Mouse (Mus musculus) liver, postnatal 0 days (tissue): ENCODE measurements around the gene Slc35f6. TPM values are rescaled to one million over a fixed set of nuclear protein-coding genes. Genes with fewer than 3 reads are reported as not detected.
A peak's percentile ranks its signal among the peaks of the same experiment; 100 is the strongest.

Experiments used
- ATAC-seq: fragments of 200-750 bp; cut with Nextera tagmentation; 2 replicates; pipeline ENCODE4 v1.8.0; 2017; ENCODE audit warnings: mild to moderate bottlenecking, moderate library complexity
- DNase-seq: peaks from one replicate; pipeline ENCODE4 v3.0.0-alpha.2; 2016
- H3K27ac ChIP-seq: fragments of 300-500 bp; sonication (generic); 2 replicates; pipeline ENCODE4 v1.5.1; 2014; ENCODE audit warnings: antibody characterized with exemption, moderate library complexity, mild to moderate bottlenecking, low read depth
- H3K27me3 ChIP-seq: fragments of 300-500 bp; sonication (generic); 2 replicates; pipeline ENCODE4 v1.6.1; 2014; ENCODE audit warnings: low read length, control low read depth, mixed read lengths; ENCODE audit not compliant: insufficient read depth
- H3K36me3 ChIP-seq: fragments of 300-500 bp; sonication (generic); replicated peaks from 2 replicates; pipeline ENCODE4 v1.6.1; 2014; ENCODE audit warnings: mild to moderate bottlenecking, control low read depth, low read length, moderate library complexity, mixed read lengths; ENCODE audit not compliant: insufficient read depth
- H3K4me1 ChIP-seq: fragments of 300-500 bp; sonication (generic); 2 replicates; pipeline ENCODE4 v1.6.1; 2014; ENCODE audit warnings: antibody characterized with exemption, mild to moderate bottlenecking, control low read depth; ENCODE audit not compliant: insufficient read depth
- H3K4me2 ChIP-seq: fragments of 300-500 bp; sonication (generic); 2 replicates; pipeline ENCODE4 v1.6.1; 2014; ENCODE audit warnings: low read depth, mild to moderate bottlenecking, low read length, moderate library complexity, mixed read lengths
- H3K4me3 ChIP-seq: fragments of 300-500 bp; sonication (generic); 2 replicates; pipeline ENCODE4 v1.5.1; 2014; ENCODE audit warnings: low read depth, low read length
- H3K9ac ChIP-seq: fragments of 300-500 bp; sonication (generic); replicated peaks from 2 replicates; pipeline ENCODE4 v1.6.1; 2014; ENCODE audit warnings: mild to moderate bottlenecking, moderate library complexity
- H3K9me3 ChIP-seq: fragments of 300-500 bp; sonication (generic); 2 replicates; pipeline ENCODE4 v1.6.1; 2016; ENCODE audit warnings: mild to moderate bottlenecking, control low read depth, low read length, mixed read lengths
- CTCF ChIP-seq: sonication (generic); IDR thresholded peaks from 2 replicates; pipeline ENCODE4 v1.5.1; 2016; ENCODE audit warnings: antibody characterized with exemption, low read depth
- EP300 ChIP-seq: IDR thresholded peaks from 2 replicates; pipeline ENCODE4 v1.6.1; 2016; ENCODE audit warnings: antibody characterized with exemption, low read depth, mild to moderate bottlenecking
- WGBS: fragments of 180-500 bp; shearing (Covaris S2); extraction: QIAGEN DNeasy Blood & Tissue Kit; methylation state at CpG from one replicate; pipeline ENCODE4 v1.1.7; 2014; ENCODE audit not compliant: insufficient replicate concordance; 5-methylcytosine and 5-hydroxymethylcytosine counted together
- polyA plus RNA-seq: library from polyadenylated mRNA; unstranded; fragments of >200 nt; fragmentation: Nextera tagmentation; extraction: Ambion mirVana; gene quantifications from 2 replicates; pipeline ENCODE4 v1.2.1, GENCODE M21; 2015

Gene Slc35f6
- polyA plus RNA-seq, 1 experiment from 2014 or later: 13.8 TPM

GRCm38 (mm10) chr5:30613242-30613641 is 34.5 kb upstream of the Slc35f6 start:
- H3K27ac ChIP-seq: no peak overlapping the region

GRCm38 (mm10) chr5:30614221-30614620 is 33.5 kb upstream of the Slc35f6 start:
- DNase-seq: peak; percentile 64
- TF ChIP-seq CTCF (no peak), EP300 (no peak; the same call in 1 of the 2 replicates)
- Histone ChIP-seq H3K4me1 (peaks cover 25% of the 10 kb centered on the region), H3K9ac (no peak overlapping the region), H3K9me3 (no peaks in the 10 kb centered on the region), H3K27ac (0 out of 2 replicates have a peak overlapping the region, but pooled peaks have one; percentile 30), H3K4me3 (no peak overlapping the region), H3K36me3 (no peaks in the 10 kb centered on the region), H3K27me3 (no peaks in the 10 kb centered on the region), H3K4me2 (peak overlapping the region; percentile 29)
- ATAC-seq: no peak
- WGBS: 38% methylated on average over 1 of the region's 1 CpGs

More at GRCm38 (mm10) chr5:30613242-30613641, 34.5 kb upstream of the Slc35f6 start:
- ATAC-seq (no peak), DNase-seq (no peak)
- Histone ChIP-seq H3K4me3 (no peak overlapping the region), H3K4me1 (peaks cover 21% of the 10 kb centered on the region), H3K36me3 (no peaks in the 10 kb centered on the region), H3K9ac (no peak overlapping the region), H3K27me3 (no peaks in the 10 kb centered on the region), H3K4me2 (no peak overlapping the region), H3K9me3 (no peaks in the 10 kb centered on the region)
- TF ChIP-seq EP300 (no peak), CTCF (no peak)
- WGBS: 78% methylated on average over 8 of the region's 8 CpGs

- Histone ChIP-seq H3K36me3 (no peaks in the 10 kb centered on the region), H3K4me3 (0 out of 2 replicates have a peak overlapping the region, but pooled peaks have one; percentile 2), H3K4me1 (peaks cover 25% of the 10 kb centered on the region), H3K9ac (peak overlapping the region; percentile 34; the same call in 1 of the 2 replicates), H3K4me2 (peak overlapping the region; percentile 29; the same call in 1 of the 2 replicates), H3K27me3 (peaks cover 1% of the 10 kb centered on the region; the same call in 1 of the 2 replicates), H3K27ac (peak overlapping the region; percentile 48; the same call in 1 of the 2 replicates), H3K9me3 (no peaks in the 10 kb centered on the region)
- WGBS: 29% methylated on average over 6 of the region's 6 CpGs
- DNase-seq: peak; percentile 62
- TF ChIP-seq EP300 (peak; percentile 55; the same call in 1 of the 2 replicates), CTCF (no peak)
- peak; percentile 66 for ATAC-seq
Observed at GRCm38 (mm10) chr5:30615416-30615815, 32.3 kb upstream of the Slc35f6 start.

GRCm38 (mm10) chr5:30615819-30616218 is 31.9 kb upstream of the Slc35f6 start:
- TF ChIP-seq EP300 (no peak), CTCF (no peak)
- no peak for ATAC-seq
- no peaks in the 10 kb centered on the region for H3K36me3 ChIP-seq

GRCm38 (mm10) chr5:30616644-30617043 is 31.1 kb upstream of the Slc35f6 start:
- Histone ChIP-seq H3K4me1 (peaks cover 25% of the 10 kb centered on the region), H3K9me3 (no peaks in the 10 kb centered on the region), H3K4me3 (no peak overlapping the region), H3K27ac (peak overlapping the region; percentile 7; the same call in 1 of the 2 replicates), H3K36me3 (no peaks in the 10 kb centered on the region), H3K27me3 (peaks cover 13% of the 10 kb centered on the region), H3K4me2 (no peak overlapping the region), H3K9ac (no peak overlapping the region)
- TF ChIP-seq CTCF (no peak), EP300 (no peak)
- 30% methylated on average over 3 of the region's 3 CpGs for WGBS
- ATAC-seq (no peak), DNase-seq (no peak)

More at GRCm38 (mm10) chr5:30615819-30616218, 31.9 kb upstream of the Slc35f6 start:
- peaks cover 5% of the 10 kb centered on the region; the same call in 1 of the 2 replicates for H3K27me3 ChIP-seq
- WGBS: 63% methylated on average over 4 of the region's 4 CpGs
- H3K9me3 ChIP-seq: no peaks in the 10 kb centered on the region
- peaks cover 25% of the 10 kb centered on the region for H3K4me1 ChIP-seq
- no peak overlapping the region for H3K4me3 ChIP-seq
- H3K27ac ChIP-seq: no peak overlapping the region
- H3K9ac ChIP-seq: no peak overlapping the region
- H3K4me2 ChIP-seq: no peak overlapping the region
- DNase-seq: no peak

- peak overlapping the region; percentile 47 for H3K4me2 ChIP-seq
- WGBS: 9% methylated on average over 3 of the region's 3 CpGs
- ATAC-seq (peak; percentile 57), DNase-seq (no peak)
- peak overlapping the region; percentile 86 for H3K27ac ChIP-seq
- peaks cover 29% of the 10 kb centered on the region for H3K4me1 ChIP-seq
- no peaks in the 10 kb centered on the region for H3K9me3 ChIP-seq
- no peaks in the 10 kb centered on the region for H3K36me3 ChIP-seq
- H3K27me3 ChIP-seq: peaks cover 20% of the 10 kb centered on the region
- TF ChIP-seq CTCF (no peak), EP300 (no peak)
- H3K9ac ChIP-seq: peak overlapping the region; percentile 41; the same call in 1 of the 2 replicates
- no peak overlapping the region for H3K4me3 ChIP-seq
Observed at GRCm38 (mm10) chr5:30617357-30617756, 30.4 kb upstream of the Slc35f6 start.

- Histone ChIP-seq H3K27ac (peak overlapping the region; percentile 86), H3K27me3 (peaks cover 25% of the 10 kb centered on the region), H3K4me3 (no peak overlapping the region), H3K4me1 (peaks cover 34% of the 10 kb centered on the region), H3K9ac (peak overlapping the region; percentile 41; the same call in 1 of the 2 replicates), H3K36me3 (no peaks in the 10 kb centered on the region), H3K4me2 (peak overlapping the region; percentile 47), H3K9me3 (no peaks in the 10 kb centered on the region)
- TF ChIP-seq CTCF (no peak), EP300 (no peak; the same call in 1 of the 2 replicates)
- WGBS: 34% methylated on average over 11 of the region's 11 CpGs
- DNase-seq: peak; percentile 82
- peak; percentile 81 for ATAC-seq
Observed at GRCm38 (mm10) chr5:30617851-30618250, 29.9 kb upstream of the Slc35f6 start.
